Mouse (Mus musculus) lung, adult 2 months (tissue): ENCODE data around the gene Plekhg3.

ENCODE experiments used
- CTCF ChIP-seq: fragments of 200-500 bp; IDR thresholded peaks from 2 replicates; pipeline ENCODE4 v1.5.1; 2011; ENCODE audit warnings: mild to moderate bottlenecking, low read length, control low read depth; ENCODE audit not compliant: insufficient read depth
- POLR2A ChIP-seq: fragments of 200-500 bp; IDR thresholded peaks from 2 replicates; pipeline ENCODE4 v1.6.1; 2011; ENCODE audit warnings: low read depth, mild to moderate bottlenecking, control low read depth, low read length, borderline replicate concordance; ENCODE audit errors: extremely low read depth

DNA sequence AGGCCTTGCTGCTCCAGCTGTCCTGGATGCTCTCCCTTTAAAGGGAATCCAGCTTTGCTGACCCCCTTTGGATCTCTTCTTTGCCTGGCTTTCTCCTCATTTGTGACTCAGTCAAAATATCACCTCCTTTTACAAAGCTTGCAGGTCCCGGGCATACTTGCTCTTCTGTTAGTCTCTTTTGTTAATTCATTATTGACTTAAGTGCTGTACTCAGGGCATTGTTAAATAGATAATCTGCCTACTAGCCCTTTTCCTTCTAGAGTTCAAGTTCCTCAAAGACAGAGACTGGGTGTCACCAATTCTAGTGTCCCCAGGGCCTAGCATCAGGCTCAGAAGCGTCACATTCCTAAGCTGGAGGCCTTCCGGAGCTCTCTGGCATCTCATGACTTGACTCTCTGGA lies 18.5 kb downstream of the Plekhg3 start:
- TF ChIP-seq CTCF (no peak), POLR2A (no peak)
